Mouse (Mus musculus): ENCODE results near the gene Plekhg2.

GRCm38 (mm10) chr7:28383606-28384005 is 11.2 kb upstream of the Plekhg2 start:
- no peak for TF ChIP-seq CTCF (IDR thresholded peaks at IDR 0.05; ENCODE audit: borderline replicate concordance, insufficient read depth, low read depth, low read length)
- TF ChIP-seq POLR2A (IDR thresholded peaks at IDR 0.05; ENCODE audit: borderline replicate concordance, insufficient read depth, low read length), result no peak

All from cerebellum, adult 2 months (tissue).